Mouse (Mus musculus) bone marrow macrophage, adult 2 months (primary cell): Measurements from ENCODE around the gene Nol12.

ENCODE experiments used
- CTCF ChIP-seq: IDR thresholded peaks from 2 replicates; pipeline ENCODE4 v1.5.1; 2012; ENCODE audit warnings: low read depth, mild to moderate bottlenecking, low read length, moderate library complexity
- POLR2A ChIP-seq: IDR thresholded peaks from 2 replicates; pipeline ENCODE4 v1.6.1; 2012; ENCODE audit warnings: mild to moderate bottlenecking, low read depth, low read length, borderline replicate concordance

GRCm38 (mm10) chr15:78956351-78956750 is 21.6 kb downstream of the Nol12 start:
- TF ChIP-seq CTCF (no peak), POLR2A (no peak)
